Mouse (Mus musculus): ENCODE results near the gene Ms4a7. TPM values are rescaled to one million over a fixed set of nuclear protein-coding genes. Genes with fewer than 3 reads are reported as not detected.

The Ms4a7 gene
- total RNA-seq (2023), result under 1 TPM; 0.56 to 0.57 TPM

GRCm38 (mm10) chr19:11335932-11336331, at the start of gene Ms4a7:
Gene Ms4a7 (minus strand): TSS chr19:11336146.

GRCm38 (mm10) chr19:11375273-11375672, 39.3 kb upstream of the Ms4a7 start, which contains the start of gene Ms4a4a:
Gene Ms4a4a (plus strand): TSS chr19:11375523.

GRCm38 (mm10) chr19:11314354-11314753, 21.6 kb downstream of the Ms4a7 start, which contains the start of gene Ms4a14:
Gene Ms4a14 (minus strand): TSS chr19:11314454.

GRCm38 (mm10) chr19:11283773-11284172, 52.2 kb downstream of the Ms4a7 start, which contains the start of gene Ms4a5:
Gene Ms4a5 (minus strand): TSS chr19:11283873.

Other genes starting within 250 kb of the Ms4a7 start
- gene 1700017D01Rik, start 205.3 kb downstream of the Ms4a7 start, total RNA-seq (2023), result not detected
- gene 1700025F22Rik, start 170.8 kb downstream of the Ms4a7 start, total RNA-seq (2023), result not detected
- not detected for gene Ms4a13, start 139.4 kb downstream of the Ms4a7 start, total RNA-seq (2023)
- not detected for gene Ms4a12, start 103.7 kb downstream of the Ms4a7 start, total RNA-seq (2023)
- gene Ms4a1, start 69.9 kb downstream of the Ms4a7 start, total RNA-seq (2023), result 1 to 10 TPM; 1.4 to 4.1 TPM
- gene Ms4a5, start 52.3 kb downstream of the Ms4a7 start, total RNA-seq (2023), result not detected
- not detected for gene Ms4a14, start 21.7 kb downstream of the Ms4a7 start, total RNA-seq (2023)
- gene Ms4a4a, start 39.4 kb upstream of the Ms4a7 start, total RNA-seq (2023), result 10 to 100 TPM; 12.9 to 24.1 TPM
- 10 to 100 TPM; 27.3 to 57.7 TPM for gene Ms4a4c, start 68.6 kb upstream of the Ms4a7 start, total RNA-seq (2023)
- gene Ms4a4b, start 107.4 kb upstream of the Ms4a7 start, total RNA-seq (2023), result 10 to 100 TPM in 1 of 2 experiments, 1 to 10 TPM in 1; 8.0 to 11.1 TPM
- 100 to 1,000 TPM; 174 to 269 TPM for gene Ms4a6c, start 133.2 kb upstream of the Ms4a7 start, total RNA-seq (2023)
- gene Gm8369, start 149.8 kb upstream of the Ms4a7 start, total RNA-seq (2023), result 1 to 10 TPM; 2.7 to 4.3 TPM
- gene Ms4a6b, start 180.4 kb upstream of the Ms4a7 start, total RNA-seq (2023), result 10 to 100 TPM; 20.0 to 26.4 TPM
- gene Ms4a4d, start 200.7 kb upstream of the Ms4a7 start, total RNA-seq (2023), result not detected